Mouse (Mus musculus) ES-E14 (cell line): Measurements from ENCODE around the gene Esrra.

Source experiments
- CHD2 ChIP-seq: IDR thresholded peaks from 2 replicates; pipeline ENCODE4 v1.6.1; 2014; ENCODE audit warnings: mild to moderate bottlenecking, low read depth, low read length, inconsistent platforms
- MAFK ChIP-seq: IDR thresholded peaks from 2 replicates; pipeline ENCODE4 v1.6.1; 2014; ENCODE audit warnings: mild to moderate bottlenecking, low read depth, low read length, inconsistent platforms; ENCODE audit not compliant: insufficient read depth
- ZC3H11A ChIP-seq: IDR thresholded peaks from 2 replicates; pipeline ENCODE4 v1.6.1; 2012; ENCODE audit warnings: low read depth, mild to moderate bottlenecking, inconsistent platforms, low read length, borderline replicate concordance
- ZNF384 ChIP-seq: IDR thresholded peaks from 2 replicates; pipeline ENCODE4 v1.6.1; 2012; ENCODE audit warnings: low read depth, low read length, inconsistent platforms

DNA sequence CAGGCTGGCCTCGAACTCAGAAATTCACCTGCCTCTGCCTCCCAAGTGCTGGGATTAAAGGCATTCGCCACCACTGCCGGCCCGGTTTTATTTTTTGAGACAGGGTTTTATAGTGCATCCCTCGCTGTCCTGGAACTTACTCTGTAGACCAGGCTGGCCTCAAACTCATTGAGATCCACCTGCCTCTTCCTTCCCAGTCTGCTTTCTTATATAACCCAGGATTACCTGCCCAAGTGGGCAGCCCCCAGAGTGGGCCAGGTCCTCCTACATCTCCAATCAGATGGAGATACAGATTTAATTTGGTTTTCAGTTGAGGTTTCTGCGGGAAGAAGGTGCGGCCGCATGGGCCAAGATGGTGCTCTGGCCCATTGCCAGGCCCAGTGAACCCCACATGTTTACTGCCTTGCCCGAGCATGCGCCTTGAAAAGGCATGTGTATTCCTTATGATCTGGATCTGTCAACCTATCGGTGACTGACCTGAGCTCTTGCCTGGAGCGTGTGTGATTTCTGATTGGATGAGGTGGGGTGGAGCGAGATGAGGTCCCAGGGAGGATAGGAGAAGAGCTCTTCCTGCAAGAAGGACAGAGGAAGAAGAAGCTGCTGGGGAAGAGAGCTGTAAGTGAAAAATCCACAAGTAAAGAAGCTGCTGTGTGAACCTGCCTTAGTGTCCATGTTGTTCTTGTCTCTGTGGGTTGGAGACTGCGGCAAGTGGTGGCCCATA is 27.7 kb downstream of the Esrra start:
- TF ChIP-seq ZNF384 (no peak), MAFK (no peak), CHD2 (no peak), ZC3H11A (no peak)
